Mouse (Mus musculus) midbrain, postnatal 0 days (tissue): ENCODE measurements around the gene Cog1. TPM values are rescaled to one million over a fixed set of nuclear protein-coding genes. Genes with fewer than 3 reads are reported as not detected.

Source experiments
- ATAC-seq: fragments of 200-750 bp; cut with Nextera tagmentation; 2 replicates; pipeline ENCODE4 v1.8.0; 2017; ENCODE audit warnings: moderate number of reproducible peaks, mild to moderate bottlenecking, moderate TSS enrichment, moderate library complexity; ENCODE audit not compliant: low FRiP score
- DNase-seq: peaks from one replicate; pipeline ENCODE4 v3.0.0-alpha.2; 2015; ENCODE audit warnings: low spot score
- H3K27ac ChIP-seq: fragments of 300-500 bp; sonication (generic); 2 replicates; pipeline ENCODE4 v1.5.1; 2014; ENCODE audit warnings: low read depth, mild to moderate bottlenecking, low read length, mixed read lengths
- H3K27me3 ChIP-seq: fragments of 300-500 bp; sonication (generic); 2 replicates; pipeline ENCODE4 v1.6.1; 2014; ENCODE audit warnings: low read length, control low read depth, mixed read lengths; ENCODE audit not compliant: insufficient read depth
- H3K36me3 ChIP-seq: fragments of 300-500 bp; sonication (generic); 2 replicates; pipeline ENCODE4 v1.6.1; 2014; ENCODE audit warnings: low read length, control low read depth, mixed read lengths; ENCODE audit not compliant: insufficient read depth
- H3K4me1 ChIP-seq: fragments of 300-500 bp; sonication (generic); 2 replicates; pipeline ENCODE4 v1.6.1; 2014; ENCODE audit warnings: mild to moderate bottlenecking, control low read depth, antibody characterized with exemption, low read length, mixed read lengths; ENCODE audit not compliant: insufficient read depth
- H3K4me2 ChIP-seq: fragments of 300-500 bp; sonication (generic); 2 replicates; pipeline ENCODE4 v1.6.1; 2014; ENCODE audit warnings: low read depth, mild to moderate bottlenecking, low read length, mixed read lengths; ENCODE audit not compliant: poor library complexity, severe bottlenecking
- H3K4me3 ChIP-seq: fragments of 300-500 bp; sonication (generic); 2 replicates; pipeline ENCODE4 v1.5.1; 2014; ENCODE audit warnings: low read depth, mild to moderate bottlenecking, low read length, moderate library complexity
- H3K9ac ChIP-seq: fragments of 300-500 bp; sonication (generic); replicated peaks from 2 replicates; pipeline ENCODE4 v1.6.1; 2014; ENCODE audit warnings: mild to moderate bottlenecking, low read length, moderate library complexity, mixed read lengths; ENCODE audit not compliant: poor library complexity, severe bottlenecking
- H3K9me3 ChIP-seq: fragments of 300-500 bp; sonication (generic); 2 replicates; pipeline ENCODE4 v1.6.1; 2016; ENCODE audit warnings: low read length, control low read depth
- CTCF ChIP-seq: IDR thresholded peaks from 2 replicates; pipeline ENCODE4 v1.5.1; 2016; ENCODE audit warnings: antibody characterized with exemption, mild to moderate bottlenecking
- WGBS: fragments of 180-500 bp; shearing (Covaris S2); extraction: QIAGEN DNeasy Blood & Tissue Kit; methylation state at CpG from one replicate; pipeline ENCODE4 v1.1.7; 2014; 5-methylcytosine and 5-hydroxymethylcytosine counted together
- polyA plus RNA-seq: library from polyadenylated mRNA; unstranded; fragments of >200 nt; fragmentation: Nextera tagmentation; extraction: Ambion mirVana; gene quantifications from 2 replicates; pipeline ENCODE4 v1.2.1, GENCODE M21; 2015
- total RNA-seq: library from RNA; depleted of rRNA; stranded (reverse); fragments of >200 nt; gene quantifications from 2 replicates; pipeline ENCODE4 v1.2.3, GENCODE M21; 2014; rRNA removed

Cog1 gene
- total and polyA plus RNA-seq, 2 experiments from 2014 or later, result 28.3 to 55.8 TPM

GRCm38 (mm10) chr11:113709731-113710256 lies 60.8 kb downstream of the Cog1 start, which contains the start of gene Cpsf4l:
Gene Cpsf4l (minus strand): TSS chr11:113710017.
- Histone ChIP-seq H3K4me2 (no peak within 1 kb of the TSS), H3K4me1 (peaks cover 3% of the 10 kb centered on the region), H3K9me3 (no peaks in the 10 kb centered on the region), H3K27me3 (no peaks in the 10 kb centered on the region), H3K27ac (peak within 1 kb of the TSS; percentile 47; the same call in 1 of the 2 replicates), H3K4me3 (no peak within 1 kb of the TSS), H3K36me3 (no peaks in the 10 kb centered on the region), H3K9ac (no peak within 1 kb of the TSS; the same call in 1 of the 2 replicates)
- peak; percentile 21 for DNase-seq
- 11% methylated on average over 11 of the region's 11 CpGs for WGBS
- no peak for ATAC-seq
- no peak for TF ChIP-seq CTCF

GRCm38 (mm10) chr11:113710257-113710777 lies 61.3 kb downstream of the Cog1 start:
- Histone ChIP-seq H3K36me3 (no peaks in the 10 kb centered on the region), H3K9me3 (no peaks in the 10 kb centered on the region), H3K27ac (peak overlapping the region; percentile 47; the same call in 1 of the 2 replicates), H3K27me3 (no peaks in the 10 kb centered on the region), H3K9ac (no peak overlapping the region; the same call in 1 of the 2 replicates), H3K4me1 (peaks cover 3% of the 10 kb centered on the region), H3K4me2 (no peak overlapping the region), H3K4me3 (no peak overlapping the region)
- no peak for TF ChIP-seq CTCF
- ATAC-seq (no peak), DNase-seq (peak; percentile 19)
- 5% methylated on average over 10 of the region's 10 CpGs for WGBS

- no peak for DNase-seq
- no peak overlapping the region for H3K27ac ChIP-seq
- 57% methylated on average over 1 of the region's 1 CpGs for WGBS
These were observed 62.1 kb downstream of the Cog1 start for GRCm38 (mm10) chr11:113711061-113711460.

GRCm38 (mm10) chr11:113715078-113715674 lies 66.2 kb downstream of the Cog1 start:
- WGBS, result 76% methylated on average over 7 of the region's 7 CpGs
- DNase-seq (no peak), ATAC-seq (no peak)
- Histone ChIP-seq H3K4me2 (no peak overlapping the region), H3K27me3 (no peaks in the 10 kb centered on the region), H3K9me3 (no peaks in the 10 kb centered on the region), H3K4me3 (no peak overlapping the region), H3K27ac (no peak overlapping the region), H3K36me3 (no peaks in the 10 kb centered on the region), H3K9ac (no peak overlapping the region), H3K4me1 (peaks cover 3% of the 10 kb centered on the region; the same call in 1 of the 2 replicates)
- TF ChIP-seq CTCF, result peak; percentile 12

More at GRCm38 (mm10) chr11:113711061-113711460, 62.1 kb downstream of the Cog1 start:
- Histone ChIP-seq H3K27me3 (no peaks in the 10 kb centered on the region), H3K36me3 (no peaks in the 10 kb centered on the region), H3K4me3 (no peak overlapping the region), H3K4me2 (no peak overlapping the region), H3K9me3 (no peaks in the 10 kb centered on the region), H3K9ac (no peak overlapping the region), H3K4me1 (peaks cover 3% of the 10 kb centered on the region)
- TF ChIP-seq CTCF, result 0 out of 2 replicates have a peak, but pooled peaks have one; percentile 13
- ATAC-seq, result no peak

GRCm38 (mm10) chr11:113716132-113716531 lies 67.2 kb downstream of the Cog1 start:
- H3K4me1 ChIP-seq, result no peaks in the 10 kb centered on the region
- no peaks in the 10 kb centered on the region for H3K9me3 ChIP-seq
- no peak for TF ChIP-seq CTCF
- no peaks in the 10 kb centered on the region for H3K27me3 ChIP-seq
- no peak overlapping the region for H3K27ac ChIP-seq
- no peak for DNase-seq
- H3K4me3 ChIP-seq, result no peak overlapping the region
- no peaks in the 10 kb centered on the region for H3K36me3 ChIP-seq
- WGBS, result 96% methylated on average over 2 of the region's 2 CpGs
- H3K4me2 ChIP-seq, result no peak overlapping the region
- no peak for ATAC-seq
- no peak overlapping the region for H3K9ac ChIP-seq

Other genes with a start within 250 kb of the Cog1 start
- 16.4 and 26.3 TPM in 2 replicates for gene Sstr2, start 29.8 kb upstream of the Cog1 start, total RNA-seq
- gene Sstr2, start 29.8 kb upstream of the Cog1 start, polyA plus RNA-seq, result 8.8 and 10.2 TPM in 2 replicates
- gene Slc39a11, start 910 bp downstream of the Cog1 start, total RNA-seq, result 56.0 and 62.5 TPM in 2 replicates
- 35.9 and 40.4 TPM in 2 replicates for gene Slc39a11, start 910 bp downstream of the Cog1 start, polyA plus RNA-seq
- gene Fam104a, start 35.0 kb downstream of the Cog1 start, total RNA-seq, result 29.5 and 30.1 TPM in 2 replicates
- gene Fam104a, start 35.0 kb downstream of the Cog1 start, polyA plus RNA-seq, result 46.3 and 48.7 TPM in 2 replicates
- 19.5 and 26.8 TPM in 2 replicates for gene D11Wsu47e, start 35.2 kb downstream of the Cog1 start, total RNA-seq
- 27.8 and 27.9 TPM in 2 replicates for gene D11Wsu47e, start 35.2 kb downstream of the Cog1 start, polyA plus RNA-seq
- 0.22 TPM in 1 of 2 replicates, not detected in the other for gene Cpsf4l, start 60.8 kb downstream of the Cog1 start, total RNA-seq
- 0.20 TPM in 2 replicates for gene Cpsf4l, start 60.8 kb downstream of the Cog1 start, polyA plus RNA-seq
- 88.0 and 89.5 TPM in 2 replicates for gene Cdc42ep4, start 102.7 kb downstream of the Cog1 start, total RNA-seq
- gene Cdc42ep4, start 102.7 kb downstream of the Cog1 start, polyA plus RNA-seq, result 60.3 and 63.2 TPM in 2 replicates